Mouse (Mus musculus) heart, adult 9 months (tissue): Measurements from ENCODE around the gene Dirc2.

Experiments
- DNase-seq, 2 experiments: peaks; one replicate each; pipeline ENCODE4 v3.0.0; 2022; ENCODE audit warnings: low spot score in 2 of 2

Gene Dirc2

DNA sequence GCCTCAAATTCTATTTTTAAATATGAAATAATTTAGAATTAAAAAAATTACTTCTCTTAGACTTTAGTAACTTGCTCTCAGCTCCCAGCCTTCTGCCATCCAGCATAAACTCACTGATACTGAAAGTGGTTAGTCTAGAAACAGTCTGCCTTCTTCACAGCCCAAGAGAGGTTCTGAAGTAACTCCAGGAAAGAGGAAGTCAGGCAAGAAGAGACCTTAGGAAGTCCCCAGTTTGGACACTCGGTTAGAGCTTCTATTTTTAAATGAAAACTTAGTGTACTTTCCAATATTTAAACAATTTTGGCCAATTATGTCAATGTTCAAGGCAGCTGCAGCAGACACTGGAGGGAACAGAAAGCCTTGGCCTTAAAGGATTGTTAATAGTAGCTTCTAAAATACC is 29.6 kb downstream of the Dirc2 start:
- DNase-seq, result no peak

DNA sequence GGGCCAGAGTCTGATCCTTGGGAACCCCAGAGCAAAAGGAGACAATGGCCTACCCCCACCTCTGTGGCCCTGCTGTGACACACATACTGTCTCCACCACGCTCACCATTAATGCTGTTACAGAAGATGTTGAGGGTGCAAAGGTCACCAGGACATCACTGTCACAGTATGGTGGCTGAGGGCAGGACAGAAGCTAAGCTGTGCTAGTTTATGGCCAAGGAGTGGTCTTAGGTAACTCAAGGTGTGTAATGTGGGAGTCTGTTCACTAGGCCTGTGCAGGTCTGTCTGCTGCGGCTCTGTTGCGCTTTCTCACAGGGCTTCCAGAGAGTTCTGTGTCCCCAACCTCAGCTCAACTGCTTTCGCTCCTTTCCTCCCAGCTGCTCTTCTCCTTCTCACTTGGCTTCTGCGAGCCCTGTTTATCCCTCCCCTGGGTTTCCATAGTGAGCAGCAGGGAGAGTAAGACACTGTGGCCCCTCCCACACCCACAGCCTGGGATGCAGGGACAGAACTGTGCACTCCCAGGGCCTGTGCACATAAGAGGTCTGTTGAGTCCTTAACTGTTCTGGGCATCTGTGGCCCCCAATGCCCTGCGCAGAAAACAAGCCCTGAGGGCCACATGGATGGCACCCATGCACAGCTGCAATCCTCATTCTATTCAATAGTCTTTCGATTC is 30.9 kb downstream of the Dirc2 start:
- DNase-seq, result peak; percentile 11 to 34

DNA sequence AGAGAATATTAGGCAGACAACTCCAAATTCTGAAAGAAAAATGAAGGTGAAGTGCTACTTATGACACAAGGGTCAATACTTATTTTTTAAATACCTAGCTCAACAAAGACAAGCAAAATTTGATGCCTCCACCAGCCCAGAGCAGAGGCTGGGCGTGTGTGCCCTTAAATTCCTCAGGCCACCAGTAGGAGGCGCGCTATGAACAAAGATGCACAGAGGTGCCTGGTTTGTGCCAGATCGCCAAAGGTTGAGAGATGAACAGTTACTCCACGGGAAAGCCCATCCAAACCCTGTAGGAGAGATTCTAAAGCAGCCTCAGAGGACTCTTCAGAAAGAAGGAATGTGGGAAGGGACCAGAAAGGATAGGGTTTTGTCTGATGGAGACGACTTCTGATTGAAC is 35.1 kb downstream of the Dirc2 start:
- DNase-seq, result peak; percentile 21 to 46

DNA sequence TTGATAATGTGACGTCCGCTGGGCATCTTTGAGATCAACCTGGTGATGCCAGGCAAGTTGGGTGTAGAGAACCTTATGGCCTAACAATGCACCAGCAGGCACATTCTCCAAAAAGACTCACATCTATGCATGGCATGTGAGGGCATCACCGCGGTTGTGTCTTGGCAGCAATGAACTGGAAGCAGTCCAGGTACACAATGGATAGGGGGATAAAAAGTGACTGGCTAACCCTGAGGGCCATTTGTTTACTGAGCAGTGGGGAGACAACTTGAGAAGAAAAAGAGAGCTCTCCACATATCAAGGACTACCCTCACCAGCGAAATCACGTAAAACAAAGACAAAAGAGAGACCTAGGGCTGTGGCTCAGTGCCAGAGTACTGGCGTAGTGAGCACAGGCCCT is 37.1 kb downstream of the Dirc2 start:
- DNase-seq, result peak; percentile 16 to 21

DNA sequence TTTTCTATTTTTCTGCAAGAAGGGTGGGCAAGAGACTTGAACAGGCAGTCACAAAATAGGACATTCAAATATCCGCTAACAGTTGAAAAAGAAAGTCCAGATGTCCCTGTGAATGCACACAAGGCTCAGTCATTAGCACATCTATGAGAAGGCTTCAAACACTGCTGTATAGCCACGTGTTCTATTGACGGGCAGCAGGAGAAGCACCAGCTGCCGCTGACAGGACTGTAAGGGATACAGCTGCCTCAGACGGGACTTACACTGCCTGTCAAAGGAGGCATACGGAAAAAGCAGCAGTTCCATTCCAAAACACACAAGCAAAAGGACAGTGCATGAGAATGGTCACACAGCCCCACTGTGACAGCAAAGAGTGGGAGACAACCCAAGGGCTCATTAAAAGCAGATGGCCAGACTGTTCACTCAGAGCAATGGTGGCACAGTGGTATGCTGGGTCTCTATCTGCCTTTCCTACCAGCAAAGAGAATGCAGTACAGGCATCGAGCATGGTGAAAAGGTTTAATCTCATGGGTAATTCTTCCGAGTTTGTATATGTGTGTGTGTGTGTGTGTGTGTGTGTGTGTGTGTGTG is 39.9 kb downstream of the Dirc2 start:
- DNase-seq, result no peak

DNA sequence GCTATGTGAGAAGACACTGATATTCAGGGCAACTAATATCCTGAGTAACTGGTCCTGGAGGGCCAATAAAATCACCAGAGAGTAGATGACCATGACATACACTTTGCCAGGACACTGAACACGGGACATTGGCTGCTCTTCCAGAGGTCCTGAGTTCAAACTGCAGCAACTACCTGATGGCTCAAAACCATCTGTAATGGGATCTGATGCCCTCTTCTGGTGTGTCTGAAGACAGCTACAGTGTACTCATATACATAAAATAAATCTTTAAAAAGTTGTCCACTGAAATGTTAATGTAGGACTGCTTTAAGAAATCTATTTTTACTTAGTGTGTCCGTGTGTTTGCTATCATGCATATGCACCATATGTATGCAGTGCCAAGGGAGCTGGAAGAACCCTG is 42.6 kb downstream of the Dirc2 start:
- DNase-seq, result no peak

DNA sequence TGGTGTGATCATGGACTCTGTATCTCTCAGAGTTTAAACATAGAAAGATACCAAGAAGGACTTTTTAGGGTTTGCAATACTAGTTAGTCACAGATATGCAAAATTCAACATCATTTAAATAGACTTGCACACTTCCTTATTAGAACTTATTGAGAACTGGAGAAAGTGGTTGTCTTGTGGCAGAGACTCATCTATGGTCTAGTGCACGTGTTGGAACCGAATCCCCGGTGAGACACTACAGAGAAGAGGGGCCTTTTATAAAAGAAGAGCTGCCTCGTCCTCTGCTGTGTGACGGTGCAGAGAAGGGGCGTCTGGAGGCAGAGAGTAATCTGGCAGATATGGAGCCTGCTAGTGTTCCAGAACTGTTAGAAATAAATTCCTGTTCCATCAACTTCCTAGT is 44.6 kb downstream of the Dirc2 start:
- no peak for DNase-seq

DNA sequence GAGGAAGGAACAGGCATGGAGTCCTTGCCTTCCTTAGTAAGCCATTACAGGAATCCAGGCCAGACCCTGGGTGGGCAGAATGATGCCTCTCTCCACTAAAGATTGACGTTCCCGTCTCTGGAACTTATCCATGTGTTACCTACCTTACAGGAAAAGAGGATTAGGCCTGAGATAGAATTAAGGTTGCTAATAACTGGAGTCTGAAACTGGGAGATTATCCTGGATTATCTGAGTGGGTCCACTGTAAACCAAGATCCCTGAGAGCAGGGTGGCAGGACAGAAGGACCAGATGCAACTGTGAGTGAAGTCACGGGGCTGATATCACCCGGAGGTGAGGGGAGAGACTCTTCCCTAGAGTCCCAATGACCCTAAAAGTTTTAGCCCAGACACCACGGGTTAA is 51.4 kb downstream of the Dirc2 start:
- DNase-seq, result no peak

DNA sequence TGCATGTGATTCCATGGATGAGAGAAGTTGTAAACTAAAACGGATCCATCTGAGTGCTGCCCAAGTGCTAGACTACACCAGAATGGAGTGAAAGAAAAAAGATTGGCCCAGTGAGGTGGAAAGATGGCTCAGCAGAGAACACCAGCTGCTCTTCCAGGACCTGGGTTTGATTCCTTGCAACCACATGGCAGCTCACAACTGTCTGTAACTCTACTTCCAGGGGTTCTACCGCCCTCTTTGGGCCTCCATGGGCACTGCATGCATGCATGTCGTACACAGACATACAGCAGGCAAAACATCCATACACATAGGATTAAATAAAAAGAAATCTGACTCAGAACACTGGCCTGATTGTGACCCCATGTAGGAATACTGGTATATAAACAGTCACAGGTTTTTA is 52.9 kb downstream of the Dirc2 start:
- no peak for DNase-seq

DNA sequence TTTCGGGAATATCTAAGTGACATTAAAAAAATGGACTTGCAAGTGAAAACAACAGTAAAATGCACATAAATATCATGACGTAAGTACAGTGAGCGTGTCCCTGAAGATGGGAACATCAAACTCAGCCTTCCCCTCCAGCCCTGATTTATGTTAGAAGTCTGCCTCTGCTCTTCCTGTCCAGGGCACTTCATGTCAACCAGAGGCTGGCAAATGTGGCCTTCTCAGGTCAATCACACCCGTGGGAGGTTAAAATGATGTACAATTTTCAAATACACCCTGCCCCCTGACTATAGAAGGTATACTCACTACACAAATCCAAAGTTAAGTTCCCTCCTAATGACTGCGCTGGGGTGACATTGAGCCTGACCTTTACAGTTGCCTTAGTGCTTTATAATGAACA is 53.4 kb downstream of the Dirc2 start:
- no peak for DNase-seq

DNA sequence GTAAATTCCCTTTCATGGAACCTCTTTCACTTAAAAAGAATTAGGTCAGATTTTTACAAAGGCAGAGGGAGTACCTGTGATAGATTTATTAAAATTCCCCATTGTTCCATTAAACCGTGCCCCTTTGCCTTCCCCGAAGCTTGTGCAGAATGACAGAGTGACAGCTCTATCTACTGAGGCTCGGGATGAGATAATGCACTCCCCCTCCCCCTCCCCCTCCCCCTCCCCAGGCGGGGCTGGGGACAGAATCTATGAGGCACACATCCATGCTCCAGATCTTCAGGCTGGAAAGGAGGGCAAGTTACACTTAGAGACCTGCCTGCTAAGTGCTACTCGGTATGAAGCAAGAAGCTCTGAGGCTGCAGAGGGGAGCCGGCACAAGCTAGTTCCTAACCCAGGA is 53.8 kb downstream of the Dirc2 start:
- no peak for DNase-seq

DNA sequence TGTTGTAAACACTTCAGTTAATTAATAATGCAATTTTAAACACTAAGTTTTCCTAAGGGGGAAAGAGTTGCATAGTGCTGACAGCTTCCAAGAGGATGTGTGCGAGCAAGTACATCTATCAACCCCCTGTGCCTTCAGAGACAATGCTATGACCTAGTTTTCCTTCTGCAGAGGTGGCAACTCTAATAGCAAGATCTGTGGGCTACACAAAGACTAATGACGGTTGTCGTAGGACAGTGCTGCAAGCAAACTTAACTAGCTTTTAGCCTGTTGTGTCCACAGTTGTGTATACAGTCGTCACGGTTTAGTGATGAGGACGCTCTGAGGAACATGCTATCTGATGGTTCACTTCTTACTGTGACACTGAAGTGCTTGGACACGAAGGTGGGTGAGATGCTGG is 54.5 kb downstream of the Dirc2 start:
- no peak for DNase-seq

DNA sequence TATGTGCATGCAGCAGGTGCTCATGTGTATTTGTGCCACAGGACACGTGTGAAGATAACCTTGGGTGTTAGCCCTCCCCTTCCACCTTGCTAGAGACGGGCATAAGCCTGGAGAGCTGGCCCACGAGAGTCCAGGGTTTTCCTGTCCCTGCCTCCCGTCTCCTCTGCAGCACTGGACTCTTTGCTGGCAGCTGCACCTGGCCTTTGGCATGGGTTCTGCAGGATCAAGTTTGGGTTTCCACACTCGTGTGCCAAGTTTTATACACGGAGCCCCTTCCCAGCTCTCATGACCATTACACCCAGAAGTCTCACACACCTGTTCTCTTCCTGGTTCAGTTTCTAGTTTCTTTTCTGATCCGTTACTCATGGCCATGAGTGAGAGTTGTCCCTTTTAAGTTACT is 55.5 kb downstream of the Dirc2 start:
- no peak for DNase-seq

DNA sequence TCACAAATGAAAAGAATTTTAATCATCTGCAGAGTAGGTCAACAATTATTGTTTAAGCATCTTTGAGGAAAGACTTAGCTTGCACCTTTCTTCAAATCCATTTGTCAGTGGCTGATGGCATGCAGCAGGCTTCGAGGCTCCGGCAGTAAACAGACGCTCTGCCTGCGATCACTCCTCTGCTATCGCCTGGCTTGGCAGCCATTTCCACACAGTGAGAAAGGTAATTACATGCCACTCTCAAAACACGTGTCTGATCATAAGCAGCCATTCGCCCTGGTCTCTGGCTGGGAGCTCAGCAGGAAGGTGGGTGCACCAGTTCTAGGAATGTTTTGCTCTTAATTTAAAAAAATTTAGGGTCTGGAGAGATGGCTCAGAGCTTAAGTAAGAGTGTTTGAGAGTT is 58.2 kb downstream of the Dirc2 start:
- no peak for DNase-seq

DNA sequence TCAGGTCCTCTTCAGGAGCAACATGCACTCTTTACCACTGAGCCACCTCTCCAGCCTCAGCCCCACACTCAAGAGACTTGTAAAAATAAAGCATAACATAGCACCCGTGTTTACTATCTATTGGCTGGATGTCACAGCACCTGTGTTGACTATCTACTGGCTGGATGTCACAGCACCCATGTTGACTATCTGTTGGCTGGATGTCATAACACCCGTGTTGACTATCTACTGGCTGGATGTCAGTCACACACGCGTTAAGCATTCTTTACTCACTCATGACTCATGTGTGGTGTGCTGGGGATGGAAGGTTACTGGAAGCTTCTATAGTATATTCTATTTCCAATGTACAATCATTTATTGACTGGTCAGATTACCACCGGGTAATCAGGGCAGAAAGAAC is 62.2 kb downstream of the Dirc2 start:
- DNase-seq, result no peak

DNA sequence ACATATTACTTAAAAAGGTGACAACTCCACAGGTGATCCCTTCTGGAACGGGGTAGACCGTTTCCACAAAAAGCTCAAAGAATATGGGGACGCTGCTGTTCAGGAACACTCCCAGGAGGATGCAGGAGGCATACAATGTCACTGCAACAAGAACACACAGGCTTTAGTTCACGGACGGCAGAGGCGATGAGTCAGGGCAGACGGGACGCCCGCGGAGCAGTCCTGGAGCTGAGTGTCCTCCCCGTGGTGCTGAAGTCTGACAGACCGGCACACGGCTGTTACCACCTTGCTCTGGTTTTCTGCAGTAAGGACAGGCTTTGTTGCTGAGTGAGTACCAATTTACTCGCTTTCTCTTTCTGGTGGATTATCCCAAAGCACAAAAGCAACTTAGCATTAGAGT is 64.4 kb downstream of the Dirc2 start:
- no peak for DNase-seq

DNA sequence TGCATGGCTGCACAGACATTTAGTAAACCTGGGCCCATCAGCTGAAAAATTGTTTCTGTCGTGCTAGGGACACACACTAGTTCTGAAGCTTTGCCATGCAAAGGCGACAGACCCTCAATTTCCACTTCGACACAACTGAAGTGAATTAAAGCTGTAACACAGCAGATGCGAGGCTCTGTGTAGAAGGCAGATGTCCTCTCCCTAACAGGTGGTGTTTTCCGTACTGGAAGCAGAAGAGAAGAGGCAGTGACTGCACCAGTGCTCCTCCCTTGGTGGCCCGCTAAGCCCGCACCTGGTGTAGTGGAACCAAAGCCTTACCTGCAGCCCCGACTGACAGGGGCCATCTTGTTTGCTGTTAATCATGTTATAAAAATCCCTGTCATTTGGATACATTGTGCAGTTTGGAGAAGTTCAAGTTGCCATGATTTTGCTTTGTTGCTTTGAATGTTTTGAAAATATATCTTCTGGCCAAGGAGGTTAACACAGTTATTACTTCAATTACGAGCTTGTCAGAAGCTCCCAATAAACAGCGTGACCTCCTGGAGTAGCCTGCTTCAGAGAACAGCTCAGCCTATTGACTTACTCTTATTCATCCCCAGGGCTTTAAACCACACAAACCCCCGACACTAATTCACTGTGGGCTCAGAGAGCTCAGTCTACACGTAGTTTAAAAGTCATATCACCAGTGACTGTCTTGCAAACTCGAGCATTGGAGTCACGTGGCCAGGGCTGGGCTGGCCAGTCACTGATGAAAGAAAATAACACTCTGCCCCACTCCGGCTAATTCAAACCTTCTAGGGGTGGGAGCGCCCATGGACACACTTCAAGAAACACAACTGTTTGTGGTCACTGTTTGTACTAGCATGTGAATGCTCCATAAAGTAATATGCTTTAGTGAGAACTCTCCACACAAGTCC is 65.1 kb downstream of the Dirc2 start:
- DNase-seq, result no peak

DNA sequence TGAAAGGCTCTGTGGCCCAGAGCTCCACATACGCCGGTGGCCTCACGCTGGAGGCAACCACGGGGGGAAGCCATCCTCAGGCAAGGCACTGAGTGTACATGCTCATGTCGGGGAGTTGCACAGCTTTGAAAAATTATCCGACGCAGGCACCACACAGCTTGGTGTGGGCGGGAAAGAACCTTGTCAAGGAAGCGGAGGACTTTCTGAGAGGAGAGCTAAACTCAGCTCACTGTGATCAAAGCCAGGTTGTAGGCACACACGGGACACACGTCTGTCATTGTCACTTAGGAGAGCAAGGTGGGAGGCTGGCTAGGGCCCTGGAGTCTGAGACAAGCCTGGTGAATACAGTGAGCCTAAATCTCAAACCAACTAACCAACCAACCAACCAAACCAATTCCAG is 67.3 kb downstream of the Dirc2 start:
- no peak for DNase-seq

DNA sequence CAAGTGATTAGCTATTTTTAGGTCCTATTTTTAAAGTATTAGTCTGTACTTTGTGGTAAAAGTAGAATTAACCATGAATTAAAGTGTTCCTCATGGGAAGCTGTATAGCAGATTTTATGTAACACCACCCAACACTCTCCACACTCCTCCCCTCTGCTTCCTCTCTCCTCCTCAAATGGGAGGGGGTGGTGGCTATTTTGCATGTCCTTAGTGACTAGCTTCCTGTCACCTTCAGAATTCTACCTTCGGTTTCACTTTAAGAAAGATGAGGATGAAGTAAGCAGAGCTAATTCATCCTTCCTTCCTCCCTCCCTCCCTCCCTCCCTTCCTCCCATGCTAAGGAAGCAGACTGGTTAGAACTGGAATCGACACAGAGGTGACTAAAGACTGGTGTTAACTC is 73.1 kb downstream of the Dirc2 start:
- DNase-seq, result no peak

DNA sequence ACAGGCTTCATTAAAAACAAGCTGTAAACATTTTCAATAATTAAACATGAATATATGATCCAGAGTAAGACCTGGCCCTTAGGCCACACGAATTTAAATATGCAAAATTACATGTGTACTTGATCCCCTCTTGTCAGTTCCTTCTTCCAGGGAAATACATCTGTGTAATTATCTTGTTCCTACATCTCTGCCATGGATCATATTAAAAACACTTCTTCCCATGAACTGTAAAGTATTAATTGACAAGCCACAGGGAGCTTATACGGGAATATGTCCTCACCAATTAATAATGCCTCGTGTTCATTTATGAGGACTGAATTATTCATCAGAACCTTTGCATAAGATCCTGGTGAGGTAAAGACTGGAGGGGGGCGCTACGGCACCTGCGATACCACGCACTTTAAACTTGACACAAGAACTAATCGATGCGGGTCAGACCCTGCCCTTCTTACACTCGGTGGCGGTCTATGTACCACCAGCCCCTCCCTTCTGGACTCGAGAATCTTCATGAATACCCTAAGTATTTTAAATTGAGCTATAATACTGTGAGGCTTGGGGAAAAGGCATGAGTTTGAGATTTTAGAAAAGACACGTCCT is 74.8 kb downstream of the Dirc2 start:
- DNase-seq, result no peak

DNA sequence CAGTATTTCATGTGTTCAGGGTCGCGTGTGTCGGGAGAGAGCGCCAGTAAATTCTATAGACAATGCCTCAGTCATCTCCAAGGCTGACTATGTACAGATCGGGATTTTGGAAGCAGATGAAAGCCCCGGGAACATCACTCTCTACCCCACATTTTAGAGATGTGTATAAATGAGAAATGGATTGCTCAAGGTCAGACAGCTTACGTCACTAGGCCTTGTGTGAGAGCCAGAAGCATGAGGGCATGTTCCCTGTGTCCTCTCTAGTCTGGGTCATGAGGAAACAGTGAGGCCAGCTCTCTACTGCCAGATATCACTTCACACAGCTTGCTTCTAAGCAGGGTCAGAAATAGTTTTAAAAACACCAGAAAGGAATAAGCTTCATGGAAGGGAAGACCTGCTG is 77.5 kb downstream of the Dirc2 start:
- DNase-seq, result no peak

DNA sequence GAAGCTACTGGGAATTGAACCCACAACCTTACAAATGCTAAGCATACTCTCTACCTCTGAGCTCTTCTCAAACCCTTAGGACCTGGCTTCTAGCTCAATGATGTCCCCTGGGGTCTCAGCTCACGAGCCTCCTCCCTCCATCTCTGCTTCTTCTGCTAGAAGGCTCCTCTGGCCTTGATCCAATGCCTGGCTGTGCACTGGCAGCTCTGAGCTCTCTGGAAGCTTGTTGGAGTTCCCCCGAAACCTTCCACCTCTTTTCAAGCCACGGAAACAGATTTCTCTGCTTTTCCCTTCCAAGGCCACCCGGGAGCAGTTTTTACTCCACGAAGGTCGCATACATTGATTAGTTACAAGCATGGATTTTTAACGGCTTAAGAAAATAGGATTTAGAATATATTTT is 82.7 kb downstream of the Dirc2 start:
- no peak for DNase-seq

DNA sequence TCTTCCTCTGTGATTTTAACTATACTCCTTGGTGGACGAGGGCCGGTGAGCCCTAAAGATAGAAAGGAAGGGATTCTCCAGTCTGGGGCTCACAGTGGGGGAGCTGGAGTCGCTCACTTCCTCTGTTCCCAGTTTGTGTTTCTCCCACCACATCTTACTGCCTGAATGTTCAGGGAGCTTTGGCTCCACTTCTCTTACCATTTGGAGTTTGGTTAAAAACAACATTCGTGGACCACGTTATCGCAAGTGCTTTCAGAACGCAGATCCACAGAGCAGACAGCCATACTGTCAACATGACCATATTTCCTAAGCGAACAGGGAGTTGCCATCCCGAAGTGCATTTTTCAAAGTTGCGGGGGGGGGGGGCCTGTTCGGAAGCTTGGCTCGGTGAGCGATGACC is 84.1 kb downstream of the Dirc2 start:
- no peak for DNase-seq
